Mouse (Mus musculus) lung, embryonic 15.5 days (tissue): ENCODE measurements around the gene Gm8113. TPM values are rescaled to one million over a fixed set of nuclear protein-coding genes. Genes with fewer than 3 reads are reported as not detected.
"Not testable (repeated sequence)": the region's sequence is repeated elsewhere in the genome, so short reads cannot be mapped to it uniquely, and the experiment has no call there.

Experiments used
- ATAC-seq: fragments of 200-750 bp; cut with Nextera tagmentation; 2 replicates; pipeline ENCODE4 v1.8.0; 2017; ENCODE audit warnings: moderate number of reproducible peaks, borderline replicate concordance; ENCODE audit not compliant: low FRiP score, low TSS enrichment; ENCODE audit errors: extremely low read depth
- H3K27ac ChIP-seq: fragments of 300-500 bp; sonication (generic); 2 replicates; pipeline ENCODE4 v1.5.1; 2015; ENCODE audit warnings: moderate library complexity, mild to moderate bottlenecking, inconsistent platforms
- H3K27me3 ChIP-seq: fragments of 300-500 bp; sonication (generic); 2 replicates; pipeline ENCODE4 v1.6.1; 2015; ENCODE audit warnings: inconsistent platforms
- H3K36me3 ChIP-seq: fragments of 300-500 bp; sonication (generic); 2 replicates; pipeline ENCODE4 v1.6.1; 2015; ENCODE audit warnings: inconsistent platforms
- H3K4me1 ChIP-seq: fragments of 300-500 bp; sonication (generic); 2 replicates; pipeline ENCODE4 v1.6.1; 2015; ENCODE audit warnings: inconsistent platforms
- H3K4me2 ChIP-seq: fragments of 300-500 bp; sonication (generic); 2 replicates; pipeline ENCODE4 v1.6.1; 2015; ENCODE audit warnings: inconsistent platforms, mild to moderate bottlenecking, moderate library complexity
- H3K4me3 ChIP-seq: fragments of 300-500 bp; sonication (generic); 2 replicates; pipeline ENCODE4 v1.5.1; 2015; ENCODE audit warnings: mild to moderate bottlenecking, inconsistent platforms
- H3K9ac ChIP-seq: fragments of 300-500 bp; sonication (generic); 2 replicates; pipeline ENCODE4 v1.6.1; 2015; ENCODE audit warnings: inconsistent platforms
- H3K9me3 ChIP-seq: fragments of 300-500 bp; sonication (generic); 2 replicates; pipeline ENCODE4 v1.6.1; 2016; ENCODE audit warnings: inconsistent platforms
- WGBS: fragments of 180-500 bp; shearing (Covaris S2); methylation state at CpG from one replicate; pipeline ENCODE4 v1.1.7; 2015; 5-methylcytosine and 5-hydroxymethylcytosine counted together
- polyA plus RNA-seq: library from polyadenylated mRNA; unstranded; fragments of >200 nt; fragmentation: Nextera tagmentation; extraction: Ambion mirVana; gene quantifications from 2 replicates; pipeline ENCODE4 v1.2.1, GENCODE M21; 2015

Gene Gm8113
- polyA plus RNA-seq, 1 experiment from 2014 or later: 32.5 TPM

- H3K36me3 ChIP-seq, H3K27ac ChIP-seq, H3K9me3 ChIP-seq, H3K9ac ChIP-seq, H3K4me1 ChIP-seq, ATAC-seq, H3K4me2 ChIP-seq, H3K27me3 ChIP-seq, H3K4me3 ChIP-seq: not testable (repeated sequence)
- 43% methylated on average over 5 of the region's 5 CpGs for WGBS
Measured at GRCm38 (mm10) chr14:43933399-43933798, 8.2 kb downstream of the Gm8113 start.

DNA sequence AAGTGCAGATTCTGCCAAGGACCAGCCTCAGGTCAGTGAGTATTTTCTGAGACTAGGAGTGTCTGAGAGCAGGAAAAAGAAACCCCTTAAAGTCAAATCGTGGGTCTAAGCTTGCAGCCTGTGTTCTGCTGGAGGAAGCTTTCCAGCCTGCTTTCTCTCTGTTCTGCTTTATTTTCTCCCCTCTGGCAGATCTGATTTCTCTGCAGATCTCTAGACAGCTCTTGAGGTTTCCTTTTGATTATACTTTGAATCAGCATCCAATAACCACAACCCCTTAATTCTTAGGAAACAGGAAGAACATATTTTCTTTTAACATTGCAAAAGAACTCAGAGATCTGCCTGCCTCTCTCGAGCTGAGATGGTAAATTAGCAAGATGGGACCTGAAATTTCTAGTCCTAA is 28.2 kb downstream of the Gm8113 start:
- not testable (repeated sequence) for H3K27me3 ChIP-seq, H3K36me3 ChIP-seq, ATAC-seq, H3K4me2 ChIP-seq, H3K9me3 ChIP-seq, H3K4me3 ChIP-seq, H3K27ac ChIP-seq, H3K4me1 ChIP-seq, H3K9ac ChIP-seq
- WGBS: 29% methylated on average over 2 of the region's 2 CpGs

DNA sequence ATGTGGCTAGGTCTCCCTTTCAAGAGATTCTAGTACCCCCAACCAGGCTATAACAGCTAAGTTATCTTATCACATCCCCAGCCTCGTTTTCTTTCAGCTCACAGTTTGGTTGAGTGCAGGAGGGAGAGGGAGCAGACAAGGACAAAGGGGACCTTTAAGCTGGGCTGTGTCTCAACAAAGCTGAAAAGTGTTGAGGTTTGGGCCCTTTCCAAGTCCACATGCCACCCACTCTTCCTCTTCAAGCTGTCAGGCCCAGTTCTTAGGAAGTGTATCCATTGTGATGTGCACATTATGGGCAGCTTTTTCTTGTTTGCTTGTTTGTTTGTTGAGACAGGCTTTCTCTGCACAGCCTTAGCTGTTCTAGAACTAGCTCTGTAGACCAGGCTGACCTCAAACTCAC is 29.9 kb downstream of the Gm8113 start:
- not testable (repeated sequence) for H3K4me1 ChIP-seq, H3K4me2 ChIP-seq, H3K36me3 ChIP-seq, H3K9me3 ChIP-seq, H3K27me3 ChIP-seq, ATAC-seq, H3K4me3 ChIP-seq, H3K27ac ChIP-seq, H3K9ac ChIP-seq
- WGBS: no CpG with 5 or more reads among the region's 1 CpGs

DNA sequence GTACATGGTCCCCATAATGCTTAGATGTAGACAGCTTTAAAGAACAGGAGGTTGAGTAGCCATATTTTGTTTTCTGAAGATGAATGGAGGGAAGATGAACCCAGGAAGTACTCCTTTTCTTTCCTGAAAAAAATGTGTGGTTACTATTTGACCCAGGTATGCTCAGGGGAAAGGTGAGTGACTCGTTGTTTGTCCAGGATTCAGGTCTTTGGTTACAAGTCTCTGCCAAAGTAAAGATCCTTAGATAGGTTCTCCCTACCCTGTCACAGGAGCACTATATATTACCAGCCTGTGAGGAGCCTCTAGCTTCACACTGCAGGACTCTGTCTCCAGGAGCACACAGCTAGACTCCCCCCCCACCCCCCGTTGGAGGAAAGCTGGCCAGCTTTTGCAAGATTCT is 31.6 kb downstream of the Gm8113 start, which contains the start of gene Ang5:
Ang5 (plus strand) TSS at position 301 of the 400 bp plus-strand sequence.
- H3K4me2 ChIP-seq, H3K36me3 ChIP-seq, H3K27me3 ChIP-seq, H3K9ac ChIP-seq, H3K4me3 ChIP-seq, H3K27ac ChIP-seq, H3K9me3 ChIP-seq, ATAC-seq, H3K4me1 ChIP-seq: not testable (repeated sequence)
- no CpG with 5 or more reads among the region's 2 CpGs for WGBS

Other genes with a start within 250 kb of the Gm8113 start
- not detected in 2 replicates for gene Gm8165, start 248.2 kb upstream of the Gm8113 start, polyA plus RNA-seq
- gene Gm7324, start 227.6 kb upstream of the Gm8113 start, polyA plus RNA-seq: 0.57 and 1.1 TPM in 2 replicates
- not detected in 2 replicates for gene Gm16506, start 197.9 kb upstream of the Gm8113 start, polyA plus RNA-seq
- gene Gm6526, start 177.5 kb upstream of the Gm8113 start, polyA plus RNA-seq: not detected in 2 replicates
- not detected in 2 replicates for gene Gm8180, start 140.6 kb upstream of the Gm8113 start, polyA plus RNA-seq
- not detected in 2 replicates for gene Ear1, start 49.9 kb upstream of the Gm8113 start, polyA plus RNA-seq
- gene Ear10, start 1.8 kb upstream of the Gm8113 start, polyA plus RNA-seq: not detected in 2 replicates
- not detected in 2 replicates for gene Ang5, start 31.7 kb downstream of the Gm8113 start, polyA plus RNA-seq
- not detected in 2 replicates for gene Ang6, start 76.9 kb downstream of the Gm8113 start, polyA plus RNA-seq
- 3.7 and 4.3 TPM in 2 replicates for gene Ear2, start 177.3 kb downstream of the Gm8113 start, polyA plus RNA-seq
- gene Gm3327, start 198.5 kb downstream of the Gm8113 start, polyA plus RNA-seq: not detected in 2 replicates